Mouse (Mus musculus) MEL (cell line): ENCODE data around the gene Il1f5. TPM values are rescaled to one million over a fixed set of nuclear protein-coding genes. Genes with fewer than 3 reads are reported as not detected.

Experiments used
- DNase-seq: peaks from one replicate; pipeline ENCODE4 v3.0.0; 2011; ENCODE audit warnings: low read depth, low spot score
- H3K27ac ChIP-seq: 2 replicates; pipeline ENCODE4 v1.5.1; 2012; ENCODE audit warnings: low read depth, mild to moderate bottlenecking, control low read depth, low read length, moderate library complexity; ENCODE audit not compliant: control insufficient read depth
- H3K27me3 ChIP-seq, 2 experiments: fragments of 150-350 bp in 1 of 2; sonication (generic) in 1 of 2; 2 replicates each; pipeline ENCODE4 v1.6.1; 2012; ENCODE audit warnings: low read length in 2 of 2, mild to moderate bottlenecking in 2 of 2, improper control_type of control experiment in 1 of 2, moderate library complexity in 1 of 2; ENCODE audit not compliant: insufficient read depth in 2 of 2, control insufficient read depth in 1 of 2
- H3K36me3 ChIP-seq, 2 experiments: 2 replicates each; pipeline ENCODE4 v1.6.1; 2012 to 2014; ENCODE audit warnings: low read length in 2 of 2, improper control_type of control experiment in 1 of 2, inconsistent platforms in 1 of 2, mild to moderate bottlenecking in 1 of 2; ENCODE audit not compliant: insufficient read depth in 2 of 2, control insufficient read depth in 1 of 2
- H3K4me1 ChIP-seq, 2 experiments: fragments of 150-350 bp in 1 of 2; sonication (generic) in 1 of 2; 2 replicates each; pipeline ENCODE4 v1.6.1; 2012; ENCODE audit warnings: low read length in 2 of 2, improper control_type of control experiment in 1 of 2, mild to moderate bottlenecking in 1 of 2; ENCODE audit not compliant: insufficient read depth in 2 of 2, control insufficient read depth in 1 of 2
- H3K4me3 ChIP-seq, 2 experiments: fragments of 150-350 bp in 1 of 2; sonication (generic) in 1 of 2; 2 replicates each; pipeline ENCODE4 v1.5.1; 2012; ENCODE audit warnings: low read depth in 2 of 2, low read length in 2 of 2, mild to moderate bottlenecking in 2 of 2, moderate library complexity in 2 of 2, control low read depth in 1 of 2, improper control_type of control experiment in 1 of 2; ENCODE audit not compliant: control insufficient read depth in 1 of 2, insufficient read depth in 1 of 2
- H3K79me2 ChIP-seq: 2 replicates; pipeline ENCODE4 v1.6.1; 2012; ENCODE audit warnings: mild to moderate bottlenecking, low read length, moderate library complexity; ENCODE audit not compliant: control insufficient read depth, poor library complexity, insufficient read depth
- H3K9ac ChIP-seq: 2 replicates; pipeline ENCODE4 v1.6.1; 2012; ENCODE audit warnings: low read depth, mild to moderate bottlenecking, control low read depth, low read length, moderate library complexity; ENCODE audit not compliant: control insufficient read depth, poor library complexity, severe bottlenecking
- H3K9me3 ChIP-seq: fragments of 150-350 bp; sonication (generic); replicated peaks from 2 replicates; pipeline ENCODE4 v1.6.1; 2012; ENCODE audit warnings: mild to moderate bottlenecking, low read length, improper control_type of control experiment, moderate library complexity; ENCODE audit not compliant: insufficient read depth
- ELF1 ChIP-seq: IDR thresholded peaks from 2 replicates; pipeline ENCODE4 v1.6.1; 2014; ENCODE audit warnings: low read depth, mild to moderate bottlenecking, inconsistent platforms, low read length, improper control_type of control experiment, moderate library complexity
- HCFC1 ChIP-seq: IDR thresholded peaks from 2 replicates; pipeline ENCODE4 v1.6.1; 2012; ENCODE audit warnings: low read depth, mild to moderate bottlenecking, inconsistent platforms, low read length, improper control_type of control experiment, moderate library complexity
- MAFK ChIP-seq: IDR thresholded peaks from 2 replicates; pipeline ENCODE4 v1.6.1; 2011; ENCODE audit warnings: low read depth, mild to moderate bottlenecking, low read length, improper control_type of control experiment, borderline replicate concordance
- MAX ChIP-seq: IDR thresholded peaks from 2 replicates; pipeline ENCODE4 v1.6.1; 2011; ENCODE audit warnings: low read length, improper control_type of control experiment
- MAZ ChIP-seq: IDR thresholded peaks from 2 replicates; pipeline ENCODE4 v1.6.1; 2012; ENCODE audit warnings: low read depth, mild to moderate bottlenecking, inconsistent platforms, low read length, improper control_type of control experiment
- MEF2A ChIP-seq: IDR thresholded peaks from 2 replicates; pipeline ENCODE4 v1.6.1; 2014; ENCODE audit warnings: low read depth, mild to moderate bottlenecking, inconsistent platforms, low read length, improper control_type of control experiment; ENCODE audit not compliant: poor library complexity, insufficient replicate concordance, severe bottlenecking; ENCODE audit errors: extremely low read depth
- MYB ChIP-seq: IDR thresholded peaks from 2 replicates; pipeline ENCODE4 v1.6.1; 2011; ENCODE audit warnings: mild to moderate bottlenecking, low read depth, low read length, improper control_type of control experiment
- NRF1 ChIP-seq: IDR thresholded peaks from 2 replicates; pipeline ENCODE4 v1.6.1; 2014; ENCODE audit warnings: low read depth, mild to moderate bottlenecking, inconsistent platforms, low read length, improper control_type of control experiment, moderate library complexity; ENCODE audit not compliant: poor library complexity, insufficient read depth, severe bottlenecking
- POLR2AphosphoS2 ChIP-seq: IDR thresholded peaks from 2 replicates; pipeline ENCODE4 v1.6.1; 2011; ENCODE audit warnings: low read length, improper control_type of control experiment
- USF2 ChIP-seq, 2 experiments: IDR thresholded peaks; 2 replicates each; pipeline ENCODE4 v1.6.1; 2011 to 2012; ENCODE audit warnings: improper control_type of control experiment in 2 of 2, low read length in 2 of 2, borderline replicate concordance in 1 of 2, inconsistent platforms in 1 of 2, low read depth in 1 of 2, mild to moderate bottlenecking in 1 of 2; ENCODE audit not compliant: insufficient read depth in 1 of 2
- polyA plus RNA-seq, 2 experiments: library from polyadenylated mRNA; stranded (reverse) in 1 of 2; unstranded in 1 of 2; fragments of >175 nt in 1 of 2; fragments of >200 nt in 1 of 2; gene quantifications; 2 replicates each; pipeline versions ENCODE4 v1.2.1 to v1.2.4; 2012; ENCODE audit warnings: low replicate concordance in 2 of 2, low read depth in 1 of 2; ENCODE audit not compliant: insufficient read length in 2 of 2, insufficient read depth in 1 of 2, missing spikeins in 1 of 2
- total RNA-seq: library from RNA; depleted of rRNA; stranded (reverse); fragments of 300-350 nt; gene quantifications from 2 replicates; pipeline ENCODE4 v1.2.3, GENCODE M21; 2012; rRNA removed

Gene Il1f5
- total RNA-seq: not detected in 2 replicates
- polyA plus RNA-seq: not detected

- Histone ChIP-seq H3K9ac (no peak within 1 kb of the TSS), H3K27me3 (no peaks in the 10 kb centered on the region), H3K9me3 (no peaks in the 10 kb centered on the region), H3K36me3 (no peaks in the 10 kb centered on the region), H3K4me3 (no peak within 1 kb of the TSS), H3K79me2 (no peaks in the 10 kb centered on the region), H3K4me1 (no peaks in the 10 kb centered on the region), H3K27ac (no peak within 1 kb of the TSS)
- DNase-seq: no peak
- no peak for TF ChIP-seq NRF1
- TF ChIP-seq HCFC1: no peak
- TF ChIP-seq ELF1: no peak
- TF ChIP-seq USF2 (IDR thresholded peaks at IDR 0.05; ENCODE audit: borderline replicate concordance in 1 of 2, insufficient read depth in 1 of 2, low read depth in 1 of 2, low read length in 2 of 2): no peak
- no peak for TF ChIP-seq MYB
- no peak for TF ChIP-seq MAZ
Observed at GRCm38 (mm10) chr2:24276654-24277053, at the start of gene Il1f5. Gene Il1f5, plus strand, starts transcription at chr2:24276954.

DNA sequence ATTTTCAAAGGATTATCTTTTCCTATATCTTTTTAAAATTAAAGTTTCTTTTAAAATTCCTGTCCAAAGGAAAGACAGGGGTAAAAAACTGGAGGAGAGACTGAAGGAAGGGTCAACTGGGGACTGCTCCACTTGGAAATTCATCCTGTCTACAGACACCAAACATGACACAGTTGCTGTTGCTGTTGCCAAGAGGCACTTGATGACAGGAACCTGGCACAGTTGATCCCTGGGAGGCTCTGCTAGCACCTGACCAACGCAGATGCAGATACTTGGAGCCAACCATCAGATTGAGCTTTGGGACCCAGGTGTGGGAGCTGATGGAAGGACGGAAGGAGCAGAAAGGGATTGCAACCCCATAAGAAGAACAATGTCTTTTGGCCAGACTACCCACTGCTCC is 49.6 kb upstream of the Il1f5 start:
- Histone ChIP-seq H3K4me1 (no peaks in the 10 kb centered on the region), H3K27me3 (no peaks in the 10 kb centered on the region), H3K9me3 (no peaks in the 10 kb centered on the region), H3K4me3 (no peak overlapping the region), H3K79me2 (no peaks in the 10 kb centered on the region), H3K36me3 (no peaks in the 10 kb centered on the region), H3K9ac (no peak overlapping the region), H3K27ac (no peak overlapping the region)
- no peak for TF ChIP-seq MEF2A
- TF ChIP-seq MAFK: no peak
- no peak for TF ChIP-seq USF2 (IDR thresholded peaks at IDR 0.05; ENCODE audit: borderline replicate concordance in 1 of 2, insufficient read depth in 1 of 2, low read depth in 1 of 2, low read length in 2 of 2)
- no peak for DNase-seq

DNA sequence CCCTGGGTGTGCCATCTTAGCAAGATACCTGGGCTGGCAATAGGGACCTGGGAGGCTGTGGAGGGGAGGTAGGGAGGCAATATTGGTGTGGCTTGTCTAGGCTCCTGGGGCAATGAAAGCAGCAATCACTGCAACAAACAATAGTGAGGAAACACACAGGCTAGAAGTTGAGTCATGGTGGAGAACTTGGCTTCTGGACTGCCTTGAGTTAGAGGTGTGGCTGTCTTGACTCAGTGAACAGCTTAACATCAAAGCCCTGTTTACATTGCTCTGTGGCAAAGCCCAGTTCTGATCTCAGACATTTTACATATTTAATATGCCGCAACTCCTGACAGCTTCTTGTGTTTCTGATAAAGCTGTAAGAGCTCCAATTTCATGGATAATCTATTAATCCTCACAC is 9.3 kb upstream of the Il1f5 start:
- no peaks in the 10 kb centered on the region for H3K36me3 ChIP-seq
- DNase-seq: no peak
- H3K4me1 ChIP-seq: no peaks in the 10 kb centered on the region
- H3K4me3 ChIP-seq: no peak overlapping the region
- H3K9ac ChIP-seq: no peak overlapping the region
- H3K9me3 ChIP-seq: no peaks in the 10 kb centered on the region
- TF ChIP-seq MAX (no peak), POLR2AphosphoS2 (no peak)
- H3K27ac ChIP-seq: no peak overlapping the region
- no peaks in the 10 kb centered on the region for H3K79me2 ChIP-seq
- no peaks in the 10 kb centered on the region for H3K27me3 ChIP-seq
